16 mouse cellular contexts compared by ENCODE assay signal in genomic region chr5:106455984-106456383, GRCm38 (mm10). TPM values are rescaled to one million over a fixed set of nuclear protein-coding genes. Genes with fewer than 3 reads are reported as not detected.
DNase-seq lines count a peak whose midpoint lies in the region; ATAC-seq and TF ChIP-seq lines count a peak whose summit lies in the region.
"Had no signal": no experiment of that assay in that cellular context is flagged by ENCODE, and none has a peak within 500 bp of the region (broad histone marks: within the 10 kb centered on the region; RNA-seq: fewer than 3 reads in every experiment).

No protein-coding gene starts in this region.

- no peak for ATAC-seq in cerebellum, adult (ENCODE audit: insufficient number of reproducible peaks, low FRiP score, low TSS enrichment)
- ATAC-seq in hindbrain, embryonic 12.5 days (ENCODE audit: low FRiP score), result no peak
- ATAC-seq in midbrain, embryonic 15.5 days (replicated peaks), result no peak
- ATAC-seq in stomach, postnatal 0 days (ENCODE audit: low FRiP score, low TSS enrichment), result no peak

- H3K9me3 ChIP-seq in hindbrain, embryonic 12.5 days (replicated peaks), result no peaks in the 10 kb centered on the region
- no peaks in the 10 kb centered on the region for H3K9me3 ChIP-seq in midbrain, embryonic 15.5 days
- H3K9me3 ChIP-seq in stomach, postnatal 0 days (ENCODE audit: control insufficient read depth, low read length), result no peaks in the 10 kb centered on the region
- H3K9me3 ChIP-seq: embryonic facial prominence, embryonic 13.5 days; liver, embryonic 13.5 days had no signal

- H3K4me1 ChIP-seq in hindbrain, embryonic 12.5 days, result peaks cover 38% of the 10 kb centered on the region
- peaks cover 40% of the 10 kb centered on the region for H3K4me1 ChIP-seq in midbrain, embryonic 15.5 days
- H3K4me1 ChIP-seq in stomach, postnatal 0 days (replicated peaks; ENCODE audit: control insufficient read depth, insufficient read depth), result no peaks in the 10 kb centered on the region

- TF ChIP-seq EP300 in stomach, postnatal 0 days (optimal IDR thresholded peaks at IDR 0.05), result no peak

- peak overlapping the region; percentile 8; the same call in 1 of the 2 replicates for H3K4me3 ChIP-seq in hindbrain, embryonic 12.5 days
- peak overlapping the region; percentile 36 for H3K4me3 ChIP-seq in midbrain, embryonic 15.5 days
- no peak overlapping the region for H3K4me3 ChIP-seq in stomach, postnatal 0 days (ENCODE audit: low read depth, low read length)
- H3K4me3 ChIP-seq: embryonic facial prominence, embryonic 13.5 days; liver, embryonic 13.5 days had no signal

- peaks cover 88% of the 10 kb centered on the region for H3K27me3 ChIP-seq in hindbrain, embryonic 12.5 days
- H3K27me3 ChIP-seq in midbrain, embryonic 15.5 days (replicated peaks), result peaks cover 33% of the 10 kb centered on the region
- peaks cover 41% of the 10 kb centered on the region for H3K27me3 ChIP-seq in stomach, postnatal 0 days (ENCODE audit: control insufficient read depth, insufficient read depth, low read length)

- TF ChIP-seq CTCF in brain, embryonic 14.5 days (IDR thresholded peaks at IDR 0.05; ENCODE audit: borderline replicate concordance, extremely low read depth, insufficient read depth, insufficient read length), result no peak
- no peak for TF ChIP-seq CTCF in stomach, postnatal 0 days (IDR thresholded peaks at IDR 0.05; ENCODE audit: low read depth)

- TF ChIP-seq POLR2A in brain, embryonic 14.5 days (IDR thresholded peaks at IDR 0.05; ENCODE audit: borderline replicate concordance, extremely low read depth, insufficient read depth, insufficient read length, poor library complexity, severe bottlenecking), result no peak

- H3K36me3 ChIP-seq in hindbrain, embryonic 12.5 days, result no peaks in the 10 kb centered on the region
- H3K36me3 ChIP-seq in midbrain, embryonic 15.5 days (replicated peaks), result no peaks in the 10 kb centered on the region
- H3K36me3 ChIP-seq in stomach, postnatal 0 days (ENCODE audit: control insufficient read depth, insufficient read depth, low read length), result no peaks in the 10 kb centered on the region
- H3K36me3 ChIP-seq: embryonic facial prominence, embryonic 13.5 days; liver, embryonic 13.5 days had no signal

- WGBS in hindbrain, embryonic 12.5 days, result 2% methylated on average over 7 of the region's 7 CpGs
- WGBS in midbrain, embryonic 15.5 days, result 5% methylated on average over 7 of the region's 7 CpGs
- 5% methylated on average over 7 of the region's 7 CpGs for WGBS in stomach, postnatal 0 days

- no peak overlapping the region for H3K27ac ChIP-seq in hindbrain, embryonic 12.5 days
- peak overlapping the region; percentile 73 for H3K27ac ChIP-seq in midbrain, embryonic 15.5 days
- no peak overlapping the region for H3K27ac ChIP-seq in stomach, postnatal 0 days (replicated peaks)
- H3K27ac ChIP-seq: embryonic facial prominence, embryonic 13.5 days; liver, embryonic 13.5 days had no signal

- H3K9ac ChIP-seq in hindbrain, embryonic 12.5 days, result no peak overlapping the region
- peak overlapping the region; percentile 36; the same call in 1 of the 2 replicates for H3K9ac ChIP-seq in midbrain, embryonic 15.5 days
- H3K9ac ChIP-seq in stomach, postnatal 0 days (ENCODE audit: low read length), result no peak overlapping the region
- H3K9ac ChIP-seq: embryonic facial prominence, embryonic 13.5 days; liver, embryonic 13.5 days had no signal

- peak; percentile 32 for DNase-seq in cerebellum, adult 8-10 months
- DNase-seq in brain, embryonic 14.5 days (ENCODE audit: low read depth), result peak; percentile 69
- no peak for DNase-seq in thymus, postnatal 0 days (ENCODE audit: low spot score)
- no peak for DNase-seq in stomach, postnatal 0 days (ENCODE audit: low spot score)
- DNase-seq in thymus, postnatal 25 days, result no peak
- DNase-seq: adrenal gland, adult 2 months; gastrocnemius, postnatal 25 days; kidney, adult 11 months; liver, embryonic 13.5 days; spleen, adult 18-20 months had no signal

- H3K4me2 ChIP-seq in hindbrain, embryonic 12.5 days (replicated peaks), result no peak overlapping the region
- peak overlapping the region; percentile 42 for H3K4me2 ChIP-seq in midbrain, embryonic 15.5 days
- no peak overlapping the region for H3K4me2 ChIP-seq in stomach, postnatal 0 days (replicated peaks; ENCODE audit: low read depth)
- H3K4me2 ChIP-seq: embryonic facial prominence, embryonic 13.5 days; liver, embryonic 13.5 days had no signal

RNA-seq across cellular contexts. Expression of gene Barhl2, which starts 2.0 kb away (rescaled TPM):
- 18.0 and 26.0 TPM in 2 replicates for polyA plus RNA-seq in brain, embryonic 14.5 days (2012; rRNA removed)
- 1.3 and 1.4 TPM in 2 replicates for polyA plus RNA-seq in hindbrain, embryonic 12.5 days (2016; fragmentation: Nextera tagmentation; extraction: Ambion mirVana)
- polyA plus RNA-seq in midbrain, embryonic 15.5 days (2015; fragmentation: Nextera tagmentation; extraction: Ambion mirVana), result 7.8 and 8.5 TPM in 2 replicates
- polyA plus RNA-seq in thymus, postnatal 0 days (2015; fragmentation: Nextera tagmentation; extraction: Ambion mirVana), result not detected in 2 replicates
- polyA plus RNA-seq in stomach, postnatal 0 days (2015; fragmentation: Nextera tagmentation; extraction: Ambion mirVana), result not detected in 2 replicates
- polyA plus RNA-seq: adrenal gland, adult 2 months; embryonic facial prominence, embryonic 13.5 days; heart, embryonic 16.5 days; large intestine, adult 2 months; liver, embryonic 13.5 days had no signal

Comparison
In these comparisons a context has a peak if more than half of its experiments do, and no peak if none do; other contexts are left out.
1. DNase-seq: peak in cerebellum, adult 8-10 months (single experiment) and brain, embryonic 14.5 days (single experiment); none in thymus, postnatal 0 days (single experiment), stomach, postnatal 0 days (single experiment) and thymus, postnatal 25 days (single experiment).